Mouse (Mus musculus): ENCODE measurements around the gene Sp1.

DNA sequence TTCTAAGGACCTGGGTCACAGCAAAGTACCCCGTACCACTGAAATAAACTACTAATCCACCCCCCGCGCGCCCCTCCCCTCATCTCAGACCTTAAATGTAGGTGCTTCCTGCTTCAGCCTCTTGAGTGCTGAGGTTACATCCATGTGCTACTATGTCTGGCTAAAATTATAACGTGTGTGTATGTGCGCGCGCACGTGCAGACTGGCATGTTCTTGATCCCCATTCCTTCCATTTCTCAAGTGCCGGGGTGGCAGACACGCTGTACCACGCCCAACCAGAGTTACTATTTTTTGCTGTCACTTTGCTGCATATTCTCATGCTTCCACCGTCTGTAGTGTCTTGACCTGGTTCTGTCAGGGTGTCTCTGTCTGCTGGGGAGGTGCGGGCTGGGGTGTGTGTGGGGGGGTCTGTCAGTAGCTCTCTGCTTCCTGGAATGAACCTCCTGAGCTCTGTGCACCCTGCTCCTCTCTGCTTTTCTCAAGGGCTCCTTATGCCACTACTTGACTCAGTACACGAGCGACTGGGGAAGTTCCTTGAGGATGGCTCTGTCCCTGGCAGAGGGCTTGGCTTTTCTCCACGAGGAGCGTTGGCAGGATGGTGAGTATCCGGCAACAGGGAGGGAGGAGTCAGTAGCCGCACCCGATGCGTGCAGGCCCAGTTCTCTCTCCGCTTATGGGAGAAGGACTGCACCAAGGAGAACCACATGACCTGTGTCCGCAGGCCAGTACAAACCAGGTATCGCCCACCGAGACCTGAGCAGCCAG is 45.9 kb downstream of the Sp1 start:
- TF ChIP-seq CTCF (IDR thresholded peaks at IDR 0.05; ENCODE audit: low read depth) (no peak), EP300 (IDR thresholded peaks at IDR 0.05; ENCODE audit: low read depth) (no peak)

All from heart, postnatal 0 days (tissue).